Mouse (Mus musculus): Measurements from ENCODE around the gene Irak4.

The Irak4 gene

GRCm38 (mm10) chr15:94558895-94559656, 15.6 kb downstream of the Irak4 start:
- in situ Hi-C loops (cut with MboI, MseI) = loop anchor here (5.0 kb wide), 1 partner anchor 103 kb away; no protein-coding TSS in a partner anchor

GRCm38 (mm10) chr15:94564909-94565308, 21.5 kb downstream of the Irak4 start:
- in situ Hi-C loops (cut with MboI, MseI) = no loop called here

GRCm38 (mm10) chr15:94565854-94566253, 22.4 kb downstream of the Irak4 start:
- in situ Hi-C loops (cut with MboI, MseI) = no loop called here

GRCm38 (mm10) chr15:94568496-94569182, 25.2 kb downstream of the Irak4 start:
- in situ Hi-C loops (cut with MboI, MseI) = no loop called here

GRCm38 (mm10) chr15:94571501-94571900, 28.1 kb downstream of the Irak4 start:
- in situ Hi-C loops (cut with MboI, MseI) = no loop called here

GRCm38 (mm10) chr15:94572746-94573145, 29.3 kb downstream of the Irak4 start:
- in situ Hi-C loops (cut with MboI, MseI) = no loop called here

- in situ Hi-C loops (cut with MboI, MseI) = no loop called here
Observed at GRCm38 (mm10) chr15:94574566-94575268, 31.3 kb downstream of the Irak4 start.

DNA sequence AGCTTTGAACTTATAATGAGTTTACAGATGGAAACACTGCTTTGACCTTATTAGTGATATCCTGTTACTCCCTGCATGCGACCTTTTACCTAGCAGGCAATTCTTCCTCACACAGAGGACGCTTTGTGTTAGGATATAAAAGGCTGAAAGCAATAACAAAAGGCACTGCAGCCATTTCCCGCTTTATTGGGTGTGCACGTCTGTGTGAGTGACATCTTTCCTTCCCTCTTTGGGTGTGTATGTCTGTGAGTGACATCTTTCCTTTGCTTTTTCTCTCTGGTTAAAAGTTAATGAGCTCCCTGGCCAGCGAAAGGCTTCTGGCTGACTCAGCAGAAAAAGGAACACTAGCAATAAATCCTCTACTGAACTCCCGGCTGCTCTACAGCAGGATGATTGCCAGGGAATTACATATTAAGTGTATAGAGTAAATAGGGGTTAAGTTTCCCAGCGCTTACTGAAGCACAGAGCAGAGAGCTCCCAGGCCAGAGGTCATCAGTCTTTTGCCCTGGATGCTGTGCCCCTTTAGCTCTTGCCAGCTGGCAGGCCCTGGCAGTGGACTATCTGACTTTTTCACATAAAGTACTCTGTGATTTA, 38.7 kb downstream of the Irak4 start:
- in situ Hi-C loops (cut with MboI, MseI) = no loop called here

DNA sequence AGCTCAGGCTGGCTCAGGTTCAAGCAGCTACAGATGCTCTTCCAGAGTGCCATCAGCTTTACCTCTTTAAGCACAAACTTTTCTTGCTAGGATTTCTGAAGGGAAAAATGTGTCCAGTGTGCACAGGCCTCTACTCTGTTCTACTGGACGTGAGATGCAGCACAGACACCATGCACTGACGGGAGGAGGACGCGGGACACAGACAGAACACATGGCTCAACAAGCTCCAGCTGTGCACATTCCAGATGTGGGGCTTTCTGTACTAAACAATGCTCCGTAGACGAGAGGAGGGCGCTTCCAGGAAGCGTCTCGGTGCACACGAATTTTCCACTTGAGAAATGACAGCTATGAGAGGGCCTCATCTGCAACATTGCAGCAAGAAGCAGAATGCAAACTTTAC, 39.7 kb downstream of the Irak4 start:
- in situ Hi-C loops (cut with MboI, MseI) = no loop called here

DNA sequence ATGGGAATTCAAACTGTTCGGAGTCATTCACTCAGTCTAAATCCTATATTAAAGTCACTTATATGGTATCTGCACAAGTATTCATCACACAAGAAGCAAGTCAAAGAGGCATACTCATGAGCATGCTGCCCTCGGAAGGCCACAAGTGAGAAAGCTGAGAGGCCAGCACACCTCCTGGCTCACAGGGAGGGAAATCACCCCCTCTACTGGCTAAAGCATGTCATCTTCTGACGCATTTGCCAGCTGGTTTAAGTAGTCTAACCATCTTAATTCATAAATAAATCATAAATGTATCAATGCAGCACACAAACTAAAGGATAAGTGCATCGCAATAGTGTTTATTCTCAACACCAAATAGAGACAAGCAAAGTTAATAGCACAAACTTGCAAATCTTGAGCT, 41.3 kb downstream of the Irak4 start:
- in situ Hi-C loops (cut with MboI, MseI) = no loop called here

DNA sequence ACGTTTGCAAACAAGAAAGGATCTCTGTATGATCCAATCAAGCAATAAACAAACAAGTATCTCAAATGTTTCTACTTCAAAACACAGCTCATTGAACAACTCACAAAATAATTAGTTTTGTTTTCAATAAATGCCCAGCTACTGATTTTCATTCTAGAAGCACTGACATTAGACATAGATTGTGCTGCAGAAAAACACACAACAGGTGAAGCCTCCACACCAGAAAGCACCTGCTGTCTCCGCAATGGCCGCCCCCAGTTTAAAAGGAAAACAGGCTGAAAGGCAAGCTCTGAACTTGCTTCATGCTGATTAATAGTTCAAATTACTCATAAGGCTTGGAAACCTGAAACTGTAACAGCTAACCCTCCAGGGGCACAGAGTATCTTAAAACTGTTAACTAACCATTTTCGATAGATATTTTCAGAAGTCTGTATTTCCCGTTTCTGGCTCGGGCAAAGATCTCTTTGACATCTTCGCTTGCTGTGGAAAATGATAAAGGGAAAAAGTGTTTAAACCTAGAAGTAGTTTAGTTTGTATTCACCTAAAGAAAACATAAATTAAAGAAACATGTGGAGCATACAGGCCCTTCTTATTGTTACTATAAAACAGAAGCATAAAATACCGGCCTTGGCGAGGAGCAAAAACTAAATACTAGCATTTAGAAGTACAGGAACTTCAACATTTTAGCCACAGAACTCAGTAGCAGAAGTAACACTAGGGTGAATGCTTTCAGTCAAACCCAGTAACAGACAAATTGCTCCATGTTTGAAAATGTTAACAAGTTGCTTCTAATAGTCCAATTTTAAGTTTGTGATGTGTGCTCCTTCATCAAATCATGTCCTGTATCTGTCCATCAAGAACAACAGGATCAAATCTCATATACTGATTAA, 44.6 kb downstream of the Irak4 start:
- in situ Hi-C loops (cut with MboI, MseI) = no loop called here

GRCm38 (mm10) chr15:94589219-94590075, 46.0 kb downstream of the Irak4 start, which contains the start of gene Twf1:
Gene Twf1, minus strand, starts transcription at chr15:94589889.
- in situ Hi-C loops (cut with MboI, MseI) = no loop called here

DNA sequence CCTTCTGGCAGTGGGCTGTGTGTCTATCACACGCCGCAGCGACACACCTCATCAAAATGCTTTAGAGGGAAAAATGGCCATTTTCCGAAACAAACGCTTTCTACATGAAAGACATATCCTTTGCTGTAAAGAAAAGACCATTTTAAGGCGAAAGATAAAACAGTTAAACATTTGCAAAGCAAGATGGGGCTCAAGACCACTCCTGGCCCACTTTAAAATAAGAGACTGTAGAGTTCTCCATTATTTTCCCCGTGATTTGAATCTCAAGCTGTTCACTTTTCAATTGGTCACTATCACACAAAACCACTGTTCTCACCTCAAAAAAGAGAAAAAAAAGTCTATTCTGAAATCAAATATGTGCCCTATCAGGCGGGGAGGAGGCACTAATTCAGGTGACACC, 46.6 kb downstream of the Irak4 start:
- in situ Hi-C loops (cut with MboI, MseI) = no loop called here

GRCm38 (mm10) chr15:94591356-94591755, 47.9 kb downstream of the Irak4 start:
- in situ Hi-C loops (cut with MboI, MseI) = no loop called here

- in situ Hi-C loops (cut with MboI, MseI) = no loop called here
Observed at GRCm38 (mm10) chr15:94593586-94593985, 50.1 kb downstream of the Irak4 start.

- in situ Hi-C loops (cut with MboI, MseI) = loop anchor here (5.0 kb wide), 1 partner anchor 53 kb away; no protein-coding TSS in a partner anchor
Observed at GRCm38 (mm10) chr15:94600145-94600707, 56.8 kb downstream of the Irak4 start.

GRCm38 (mm10) chr15:94601339-94601738, 57.9 kb downstream of the Irak4 start:
- in situ Hi-C loops (cut with MboI, MseI) = loop anchor here (5.0 kb wide), 1 partner anchor 54 kb away; no protein-coding TSS in a partner anchor

GRCm38 (mm10) chr15:94602441-94602840, 59.0 kb downstream of the Irak4 start:
- in situ Hi-C loops (cut with MboI, MseI) = loop anchor here (5.0 kb wide), 1 partner anchor 55 kb away; no protein-coding TSS in a partner anchor

DNA sequence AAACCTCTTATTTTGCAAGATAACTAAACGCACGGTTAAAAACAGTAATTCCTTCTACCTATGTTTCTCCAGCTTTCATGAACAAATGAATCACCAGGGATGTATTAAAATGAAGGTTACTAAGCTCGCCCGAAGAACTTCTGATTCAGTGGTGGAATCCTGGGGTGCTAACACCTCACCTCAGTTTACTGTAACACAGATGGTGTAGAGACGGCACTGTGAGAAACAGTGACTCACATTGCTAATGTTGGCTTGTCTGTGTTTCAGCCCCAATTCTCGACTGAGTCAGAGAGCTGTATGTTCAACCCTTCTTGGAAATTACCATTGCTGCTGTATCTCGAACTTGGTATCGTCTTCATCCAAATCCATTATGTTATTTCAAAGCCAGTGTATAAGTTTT, 64.3 kb downstream of the Irak4 start:
- in situ Hi-C loops (cut with MboI, MseI) = no loop called here

All from regulatory T cell (primary cell).